Mouse (Mus musculus): ENCODE data around the gene Rab3ip.

DNA sequence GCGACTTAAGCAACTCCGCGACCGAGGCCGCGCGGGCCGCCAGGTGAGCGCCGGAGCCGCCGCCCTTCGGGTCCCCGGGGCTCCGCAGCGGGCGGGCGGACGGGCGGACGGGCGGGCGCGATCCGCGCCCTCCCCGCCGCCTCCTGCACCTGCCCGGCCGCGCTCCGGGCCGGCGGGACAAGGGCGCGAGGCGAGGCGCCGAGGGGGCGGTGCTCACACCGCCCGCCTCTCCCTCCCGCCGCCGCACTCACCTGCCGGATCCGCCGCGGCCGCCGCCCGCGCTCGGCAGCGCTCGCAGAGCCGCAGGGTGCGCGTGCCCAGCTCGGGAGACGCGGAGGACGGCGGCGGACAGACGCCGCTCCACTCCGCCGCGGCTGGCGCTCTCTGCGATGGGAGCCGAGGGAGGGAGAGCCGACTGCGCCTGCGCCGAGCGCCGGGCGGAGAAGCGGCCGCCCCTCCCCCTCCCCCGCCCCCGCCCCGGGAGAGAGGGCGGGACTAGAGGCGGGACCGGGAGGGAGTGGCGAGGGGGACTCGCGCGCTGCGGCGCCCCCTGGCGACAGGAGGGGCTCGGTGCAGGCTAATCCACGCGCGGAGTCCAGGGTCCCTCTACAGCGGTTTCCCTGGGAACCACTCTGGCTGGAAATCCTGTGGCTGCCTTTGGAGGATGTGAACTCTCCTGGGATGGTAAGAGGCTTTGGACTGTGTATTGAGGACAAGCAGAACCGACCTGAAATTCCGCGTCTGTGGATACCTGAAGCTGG is at the start of gene Rab3ip:
- TF ChIP-seq POLR2A (IDR thresholded peaks at IDR 0.05; ENCODE audit: control insufficient read depth, low read depth, low read length) (peak; percentile 40; the same call in 1 of the 2 replicates), CTCF (IDR thresholded peaks at IDR 0.05; ENCODE audit: control insufficient read depth, insufficient read depth, insufficient replicate concordance, low read depth, low read length) (peak; percentile 83)

All from testis, adult 2 months (tissue).